Mouse (Mus musculus) lung, adult 2 months (tissue): ENCODE measurements around the gene Gm20696.

ENCODE experiments used
- CTCF ChIP-seq: fragments of 200-500 bp; IDR thresholded peaks from 2 replicates; pipeline ENCODE4 v1.5.1; 2011; ENCODE audit warnings: mild to moderate bottlenecking, low read length, control low read depth; ENCODE audit not compliant: insufficient read depth
- POLR2A ChIP-seq: fragments of 200-500 bp; IDR thresholded peaks from 2 replicates; pipeline ENCODE4 v1.6.1; 2011; ENCODE audit warnings: low read depth, mild to moderate bottlenecking, control low read depth, low read length, borderline replicate concordance; ENCODE audit errors: extremely low read depth

DNA sequence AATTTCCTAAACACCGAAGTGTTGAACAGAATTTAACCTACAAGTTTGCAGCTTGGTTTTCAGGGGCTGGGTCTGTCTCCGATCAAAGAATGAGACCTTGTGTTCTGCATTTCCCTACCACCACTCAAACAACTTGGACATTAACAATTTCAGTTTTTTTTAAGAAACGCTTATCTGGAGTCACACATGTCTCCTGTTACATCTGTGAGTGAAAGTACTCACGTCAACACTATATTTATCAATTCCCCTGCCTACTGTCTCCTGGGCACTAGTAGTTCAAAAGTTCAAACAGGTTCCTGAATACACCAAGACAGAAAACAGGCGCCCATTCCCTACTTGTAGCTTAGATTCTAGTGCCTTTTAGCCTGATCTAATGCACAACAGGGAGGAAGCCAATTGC is 316.4 kb downstream of the Gm20696 start:
- no peak for TF ChIP-seq CTCF
- no peak for TF ChIP-seq POLR2A
